Mouse (Mus musculus) heart, adult 2 months (tissue): ENCODE measurements around the gene Srp68. TPM values are rescaled to one million over a fixed set of nuclear protein-coding genes. Genes with fewer than 3 reads are reported as not detected.
A peak's percentile ranks its signal among the peaks of the same experiment; 100 is the strongest.

Experiments used
- DNase-seq, 2 experiments: peaks; one replicate each; pipeline ENCODE4 v3.0.0; 2021
- H3K27ac ChIP-seq: fragments of 200-600 bp; 2 replicates; pipeline ENCODE4 v1.8.1; 2022
- H3K27me3 ChIP-seq: fragments of 200-500 bp; 2 replicates; pipeline ENCODE4 v1.6.1; 2012; ENCODE audit warnings: mild to moderate bottlenecking, low read length, inconsistent platforms, mixed read lengths; ENCODE audit not compliant: control insufficient read depth, insufficient read depth
- H3K36me3 ChIP-seq: fragments of 200-500 bp; 2 replicates; pipeline ENCODE4 v1.6.1; 2012; ENCODE audit warnings: low read length, inconsistent platforms; ENCODE audit not compliant: control insufficient read depth, insufficient read depth
- H3K4me1 ChIP-seq: fragments of 200-500 bp; 2 replicates; pipeline ENCODE4 v1.6.1; 2011; ENCODE audit warnings: low read length; ENCODE audit not compliant: control insufficient read depth, insufficient read depth
- H3K4me3 ChIP-seq: fragments of 200-600 bp; 2 replicates; pipeline ENCODE4 v1.8.1; 2022
- H3K79me2 ChIP-seq: fragments of 200-500 bp; replicated peaks from 2 replicates; pipeline ENCODE4 v1.6.1; 2012; ENCODE audit warnings: mild to moderate bottlenecking, inconsistent platforms, low read length, moderate library complexity, mixed read lengths; ENCODE audit not compliant: control insufficient read depth, insufficient read depth
- H3K9ac ChIP-seq: fragments of 200-500 bp; 2 replicates; pipeline ENCODE4 v1.6.1; 2012; ENCODE audit warnings: low read depth, mild to moderate bottlenecking, control low read depth, inconsistent platforms, low read length, mixed read lengths
- CTCF ChIP-seq: fragments of 200-600 bp; IDR thresholded peaks from 2 replicates; pipeline ENCODE4 v1.8.1; 2022; ENCODE audit warnings: antibody characterized with exemption, mild to moderate bottlenecking, moderate library complexity
- EP300 ChIP-seq: fragments of 200-500 bp; IDR thresholded peaks from 2 replicates; pipeline ENCODE4 v1.6.1; 2011; ENCODE audit warnings: low read depth, low read length, control low read depth; ENCODE audit not compliant: insufficient read depth
- POLR2A ChIP-seq: fragments of 200-500 bp; IDR thresholded peaks from 2 replicates; pipeline ENCODE4 v1.6.1; 2011; ENCODE audit warnings: mild to moderate bottlenecking, low read depth, low read length, control low read depth; ENCODE audit not compliant: insufficient read depth
- WGBS: fragments of 180-500 bp; shearing (Covaris S2); methylation state at CpG from one replicate; pipeline ENCODE4 v1.1.7; 2018; 5-methylcytosine and 5-hydroxymethylcytosine counted together
- intact Hi-C: fragments of 180-260 bp; cut with DNase I; formaldehyde crosslinking; loops from one replicate; pipeline ENCODE4 v1.15.1; 2025
- polyA plus RNA-seq: library from polyadenylated mRNA; depleted of rRNA; stranded (reverse); fragments of >200 nt; gene quantifications from 2 replicates; pipeline ENCODE4 v1.2.3, GENCODE M21; 2012
- total RNA-seq, 2 experiments: library from RNA; stranded (reverse); gene quantifications; 2 replicates each; pipeline ENCODE4 v1.2.3; 2021

Gene Srp68
- total and polyA plus RNA-seq, 3 experiments: 40.0 to 71.2 (median 61.5) TPM

DNA sequence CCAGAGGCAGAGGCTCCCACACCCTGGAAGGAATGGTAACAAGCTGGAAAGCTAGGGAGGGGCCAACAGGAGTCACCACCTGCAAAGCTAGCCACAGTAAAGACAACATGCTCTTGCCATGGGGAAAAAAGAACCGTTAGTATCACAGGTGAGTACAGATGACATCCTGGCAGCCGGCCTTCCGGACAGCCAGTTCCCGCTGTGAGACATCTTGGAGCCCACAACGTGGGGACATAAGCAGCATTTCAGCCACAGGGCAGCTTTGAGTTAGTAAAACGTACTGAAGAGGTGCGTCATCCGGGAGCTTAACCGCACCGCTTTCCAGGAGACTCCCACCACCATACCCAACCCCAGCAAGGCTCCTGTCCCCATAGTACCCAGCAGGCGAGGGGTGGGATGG, 24.2 kb upstream of the Srp68 start:
- TF ChIP-seq CTCF (no peak), EP300 (no peak), POLR2A (no peak)

DNA sequence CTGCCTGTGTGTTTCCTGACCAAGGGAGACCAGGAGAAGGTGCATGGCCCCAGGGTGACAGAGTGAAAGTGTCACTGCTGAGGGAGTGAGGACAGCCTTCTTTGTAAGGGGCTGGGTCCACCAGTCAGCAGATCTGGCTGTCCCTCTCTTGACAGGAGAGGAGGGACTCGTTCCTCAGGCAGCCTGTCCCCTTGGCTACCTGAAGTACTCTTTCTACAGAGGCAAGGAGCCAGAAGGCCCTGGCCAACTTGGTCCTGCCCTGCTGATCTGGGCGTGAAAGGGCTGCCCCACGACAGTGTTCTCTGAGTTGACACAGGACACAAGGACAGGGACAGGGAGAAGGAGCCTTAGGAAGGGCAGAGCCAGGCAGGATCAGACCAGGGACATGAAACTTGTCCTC, 23.0 kb upstream of the Srp68 start:
- H3K36me3 ChIP-seq: no peaks in the 10 kb centered on the region
- H3K4me1 ChIP-seq: no peaks in the 10 kb centered on the region
- H3K79me2 ChIP-seq: no peaks in the 10 kb centered on the region
- H3K9ac ChIP-seq: no peak overlapping the region
- no peak for TF ChIP-seq POLR2A
- no peak for TF ChIP-seq EP300
- no peak for TF ChIP-seq CTCF
- no peak overlapping the region for H3K4me3 ChIP-seq
- DNase-seq: no peak
- no peak overlapping the region for H3K27ac ChIP-seq
- intact Hi-C loops: no loop called here
- H3K27me3 ChIP-seq: no peaks in the 10 kb centered on the region
- WGBS: 72% methylated on average over 3 of the region's 3 CpGs

More for the DNA sequence above, 24.2 kb upstream of the Srp68 start:
- DNase-seq: no peak
- no peaks in the 10 kb centered on the region for H3K4me1 ChIP-seq
- no peaks in the 10 kb centered on the region for H3K79me2 ChIP-seq
- 92% methylated on average over 11 of the region's 11 CpGs for WGBS
- intact Hi-C loops: no loop called here
- H3K36me3 ChIP-seq: no peaks in the 10 kb centered on the region
- H3K27me3 ChIP-seq: no peaks in the 10 kb centered on the region
- no peak overlapping the region for H3K9ac ChIP-seq
- no peak overlapping the region for H3K4me3 ChIP-seq
- H3K27ac ChIP-seq: no peak overlapping the region

DNA sequence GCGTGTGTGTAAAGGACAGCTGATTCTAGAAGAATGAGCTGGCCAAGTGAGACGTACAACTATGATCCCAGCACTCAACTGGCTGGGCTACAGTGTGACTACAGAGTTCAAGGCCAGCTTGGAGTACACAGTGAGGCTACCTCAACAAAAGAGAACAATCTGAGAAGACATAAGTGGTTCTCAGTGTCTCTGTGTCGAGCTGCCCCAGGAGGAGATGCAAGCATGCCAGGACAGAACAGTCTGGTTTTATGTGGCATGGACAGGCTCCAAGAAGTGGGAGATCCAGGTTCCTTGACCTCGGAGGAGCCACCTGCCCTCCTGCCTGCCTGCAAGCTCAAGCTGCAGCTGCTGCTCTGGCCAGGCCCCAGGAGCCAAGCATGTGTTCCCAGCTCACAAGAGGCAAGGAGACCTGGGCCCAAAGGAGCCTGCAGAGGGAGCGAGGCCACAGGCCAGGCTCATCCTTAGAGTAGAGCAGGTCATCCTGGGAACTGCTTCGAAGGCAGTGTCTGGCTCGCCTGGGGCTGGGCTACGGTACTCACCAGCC, 22.2 kb upstream of the Srp68 start:
- intact Hi-C loops: no loop called here
- no peak overlapping the region for H3K4me3 ChIP-seq
- no peak overlapping the region for H3K9ac ChIP-seq
- no peak for DNase-seq
- H3K36me3 ChIP-seq: no peaks in the 10 kb centered on the region
- no peak for TF ChIP-seq CTCF
- TF ChIP-seq EP300: no peak
- no peak for TF ChIP-seq POLR2A
- 88% methylated on average over 8 of the region's 8 CpGs for WGBS
- no peaks in the 10 kb centered on the region for H3K79me2 ChIP-seq
- no peak overlapping the region for H3K27ac ChIP-seq
- H3K4me1 ChIP-seq: no peaks in the 10 kb centered on the region
- H3K27me3 ChIP-seq: no peaks in the 10 kb centered on the region

DNA sequence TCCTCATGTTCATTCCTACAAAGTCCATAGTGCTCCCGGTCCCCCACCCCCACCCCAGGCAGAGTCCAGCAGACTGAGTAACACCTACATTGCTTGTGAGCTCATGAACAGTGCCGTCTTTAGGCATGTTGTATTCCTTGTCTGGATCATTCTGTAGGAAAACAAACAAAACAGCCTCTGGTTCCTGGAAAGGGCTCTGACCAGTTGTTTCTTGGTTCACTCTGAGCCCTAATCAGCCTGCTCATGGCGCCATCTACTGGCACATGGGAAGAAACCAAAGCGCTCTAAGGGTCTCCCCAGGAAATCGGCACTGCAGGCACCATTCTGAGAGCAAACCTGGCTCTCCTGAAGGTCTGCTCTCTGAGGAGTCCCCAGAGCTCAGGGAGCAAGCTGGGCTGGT, 20.3 kb upstream of the Srp68 start:
- DNase-seq: peak in 1 of 2 experiments; percentile 32
- intact Hi-C loops: loop anchor here (1.0 kb wide), 1 partner anchor 68 kb away; no protein-coding TSS in a partner anchor
- Histone ChIP-seq H3K36me3 (no peaks in the 10 kb centered on the region), H3K79me2 (no peaks in the 10 kb centered on the region), H3K9ac (no peak overlapping the region), H3K4me3 (no peak overlapping the region), H3K27me3 (no peaks in the 10 kb centered on the region), H3K27ac (no peak overlapping the region), H3K4me1 (no peaks in the 10 kb centered on the region)
- 35% methylated on average over 5 of the region's 5 CpGs for WGBS
- TF ChIP-seq EP300: no peak
- TF ChIP-seq POLR2A: no peak
- TF ChIP-seq CTCF: peak; percentile 79

DNA sequence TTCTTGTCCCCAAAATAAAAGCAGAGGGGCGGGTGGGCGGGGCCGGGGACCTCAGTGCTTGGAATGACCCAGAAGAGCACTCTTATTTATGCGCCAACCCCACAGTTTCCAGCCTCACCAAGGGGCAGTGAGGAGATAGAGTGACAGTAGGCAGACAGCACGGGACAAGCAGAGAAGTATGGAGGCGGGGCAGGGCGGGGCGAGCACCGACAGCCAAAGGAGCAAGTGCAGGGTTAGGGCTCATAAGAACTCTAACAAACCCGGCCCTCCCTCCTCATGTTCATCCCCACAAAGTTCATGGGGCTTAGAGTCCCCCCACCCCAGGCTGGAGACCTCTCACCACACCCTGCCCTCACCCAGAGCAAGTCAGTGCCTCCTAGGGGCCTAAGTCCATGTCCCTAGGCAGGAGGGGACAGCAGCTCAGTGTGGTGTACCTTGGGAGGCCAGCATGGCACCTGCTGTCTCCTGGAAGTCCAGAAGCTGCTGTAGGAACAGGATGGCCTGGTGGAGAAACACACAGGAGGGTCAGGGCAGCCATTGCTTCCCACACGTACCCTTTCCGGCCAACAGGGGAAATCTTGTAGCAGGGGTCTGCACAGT, 19.6 kb upstream of the Srp68 start:
- no peak for TF ChIP-seq CTCF
- no peak for TF ChIP-seq EP300
- no peak for TF ChIP-seq POLR2A
- intact Hi-C loops: loop anchor here (1.0 kb wide), 1 partner anchor 67 kb away; no protein-coding TSS in a partner anchor
- Histone ChIP-seq H3K4me1 (no peaks in the 10 kb centered on the region), H3K27ac (no peak overlapping the region), H3K79me2 (no peaks in the 10 kb centered on the region), H3K36me3 (no peaks in the 10 kb centered on the region), H3K9ac (no peak overlapping the region), H3K27me3 (no peaks in the 10 kb centered on the region), H3K4me3 (no peak overlapping the region)
- DNase-seq: no peak
- WGBS: 91% methylated on average over 12 of the region's 12 CpGs

DNA sequence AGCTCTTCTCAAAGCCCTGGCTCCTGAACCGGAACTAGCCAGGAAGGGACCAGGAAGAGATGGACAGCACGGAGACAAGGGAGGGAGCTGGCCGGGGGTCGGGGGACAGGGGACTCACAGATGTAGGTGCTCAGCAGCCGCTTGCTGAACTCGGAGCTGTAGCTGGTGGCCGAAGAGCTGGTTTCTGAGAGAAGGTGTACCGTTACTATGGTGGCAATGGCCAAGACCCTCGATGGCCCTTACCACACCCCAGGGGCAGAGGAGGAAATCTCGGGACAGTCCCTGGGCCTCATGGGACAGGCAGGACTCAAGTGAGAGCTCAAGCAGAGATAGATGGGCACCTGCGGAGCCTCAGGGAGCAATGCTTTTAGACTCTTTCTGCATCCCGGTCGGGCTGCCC, 18.4 kb upstream of the Srp68 start:
- Histone ChIP-seq H3K4me1 (no peaks in the 10 kb centered on the region), H3K27ac (no peak overlapping the region), H3K27me3 (no peaks in the 10 kb centered on the region), H3K4me3 (no peak overlapping the region), H3K79me2 (no peaks in the 10 kb centered on the region), H3K36me3 (no peaks in the 10 kb centered on the region), H3K9ac (no peak overlapping the region)
- DNase-seq: no peak
- TF ChIP-seq POLR2A (no peak), EP300 (no peak), CTCF (no peak)
- 88% methylated on average over 13 of the region's 13 CpGs for WGBS
- intact Hi-C loops: no loop called here
